Mouse (Mus musculus): ENCODE data around the gene Gm648. TPM values are rescaled to one million over a fixed set of nuclear protein-coding genes. Genes with fewer than 3 reads are reported as not detected.

Gene Gm648
- not detected in 2 replicates for total RNA-seq (2014; rRNA removed)
- not detected in 2 replicates for polyA plus RNA-seq (2015; fragmentation: Nextera tagmentation; extraction: Ambion mirVana)

DNA sequence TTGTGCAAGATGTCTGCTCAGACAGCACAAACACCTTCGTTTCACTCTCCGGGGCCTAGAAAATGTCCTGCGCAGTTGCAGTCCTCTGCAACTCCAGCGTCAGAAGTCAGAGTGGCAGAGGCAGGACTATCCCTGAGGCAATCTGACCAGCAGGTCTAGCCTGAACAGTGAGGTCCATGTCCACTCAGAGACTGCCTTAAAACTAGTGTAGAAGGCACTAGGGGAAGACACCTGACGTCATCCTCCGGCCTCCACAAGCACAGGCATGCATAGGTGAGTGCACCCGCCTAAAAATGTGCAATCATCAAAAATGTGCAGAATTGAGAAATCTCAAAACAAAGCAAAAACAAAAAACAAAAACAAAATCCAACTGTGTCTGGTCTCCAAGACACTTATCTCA is at the start of gene Gm648:
Gm648 (minus strand) TSS at position 101 of the 400 bp plus-strand sequence.
- no peak for DNase-seq (ENCODE audit: low spot score)
- H3K36me3 ChIP-seq (ENCODE audit: insufficient read depth, low read length) = no peaks in the 10 kb centered on the region
- WGBS = 88% methylated on average over 7 of the region's 7 CpGs
- ATAC-seq = no peak
- no peak within 1 kb of the TSS for H3K9ac ChIP-seq (replicated peaks; ENCODE audit: low read length)
- no peaks in the 10 kb centered on the region for H3K9me3 ChIP-seq (ENCODE audit: low read length)
- TF ChIP-seq CTCF (IDR thresholded peaks at IDR 0.05; ENCODE audit: low read depth) = no peak
- H3K4me2 ChIP-seq (ENCODE audit: low read depth, low read length) = no peak within 1 kb of the TSS
- H3K4me3 ChIP-seq (ENCODE audit: low read length) = no peak within 1 kb of the TSS
- no peak within 1 kb of the TSS for H3K27ac ChIP-seq
- H3K27me3 ChIP-seq (ENCODE audit: insufficient read depth, low read length) = no peaks in the 10 kb centered on the region
- H3K4me1 ChIP-seq (ENCODE audit: insufficient read depth, low read length) = no peaks in the 10 kb centered on the region

GRCm38 (mm10) chrX:56597887-56598640 is 48.7 kb upstream of the Gm648 start, which contains the start of gene Mmgt1:
Gene Mmgt1 (minus strand): TSS chrX:56598069.
- H3K27me3 ChIP-seq (ENCODE audit: insufficient read depth, low read length) = no peaks in the 10 kb centered on the region
- H3K4me3 ChIP-seq (ENCODE audit: low read length) = peak within 1 kb of the TSS; percentile 63
- H3K4me2 ChIP-seq (ENCODE audit: low read depth, low read length) = peak within 1 kb of the TSS; percentile 55
- 0 out of 2 replicates have a peak, but pooled peaks have one; percentile 15 for TF ChIP-seq CTCF (IDR thresholded peaks at IDR 0.05; ENCODE audit: low read depth)
- H3K36me3 ChIP-seq (ENCODE audit: insufficient read depth, low read length) = no peaks in the 10 kb centered on the region
- WGBS = 27% methylated on average over 43 of the region's 44 CpGs
- peak within 1 kb of the TSS; percentile 84 for H3K27ac ChIP-seq
- H3K4me1 ChIP-seq (ENCODE audit: insufficient read depth, low read length) = no peaks in the 10 kb centered on the region
- no peaks in the 10 kb centered on the region for H3K9me3 ChIP-seq (ENCODE audit: low read length)
- peak; percentile 95 for DNase-seq (ENCODE audit: low spot score)
- peak within 1 kb of the TSS; percentile 63 for H3K9ac ChIP-seq (replicated peaks; ENCODE audit: low read length)
- peak; percentile 99 for ATAC-seq

GRCm38 (mm10) chrX:56597219-56597886 is 47.9 kb upstream of the Gm648 start:
- Histone ChIP-seq H3K4me2 (ENCODE audit: low read depth, low read length) (peak overlapping the region; percentile 54), H3K27me3 (ENCODE audit: insufficient read depth, low read length) (no peaks in the 10 kb centered on the region), H3K36me3 (ENCODE audit: insufficient read depth, low read length) (no peaks in the 10 kb centered on the region), H3K9me3 (ENCODE audit: low read length) (no peaks in the 10 kb centered on the region), H3K27ac (peak overlapping the region; percentile 84), H3K4me1 (ENCODE audit: insufficient read depth, low read length) (no peaks in the 10 kb centered on the region), H3K9ac (replicated peaks; ENCODE audit: low read length) (peak overlapping the region; percentile 63), H3K4me3 (ENCODE audit: low read length) (peak overlapping the region; percentile 63)
- ATAC-seq (peak; percentile 68), DNase-seq (ENCODE audit: low spot score) (peak; percentile 55)
- TF ChIP-seq CTCF (IDR thresholded peaks at IDR 0.05; ENCODE audit: low read depth) = peak; percentile 53
- WGBS = 33% methylated on average over 25 of the region's 25 CpGs

DNA sequence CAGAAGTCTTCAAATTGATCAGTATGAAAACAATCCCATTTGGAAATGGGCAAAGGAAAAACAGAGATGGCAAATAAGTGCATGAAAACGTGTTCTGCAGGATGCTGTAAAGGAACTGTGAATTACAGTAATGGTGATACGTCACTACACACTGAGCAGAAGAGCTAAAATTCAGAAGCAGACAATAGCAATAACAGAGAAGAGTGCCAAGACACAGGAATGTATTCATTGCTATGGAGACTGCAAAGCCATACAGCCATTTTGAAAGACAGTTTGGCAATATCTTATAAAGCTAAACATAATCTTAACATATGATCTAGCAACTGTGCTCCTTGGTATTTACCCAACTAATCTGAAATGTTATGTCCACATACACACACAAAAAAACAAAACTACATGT is 28.8 kb upstream of the Gm648 start:
- ATAC-seq (no peak), DNase-seq (ENCODE audit: low spot score) (no peak)
- TF ChIP-seq CTCF (IDR thresholded peaks at IDR 0.05; ENCODE audit: low read depth) = no peak
- Histone ChIP-seq H3K9ac (replicated peaks; ENCODE audit: low read length) (no peak overlapping the region), H3K4me3 (ENCODE audit: low read length) (no peak overlapping the region), H3K4me2 (ENCODE audit: low read depth, low read length) (no peak overlapping the region), H3K9me3 (ENCODE audit: low read length) (no peaks in the 10 kb centered on the region), H3K36me3 (ENCODE audit: insufficient read depth, low read length) (no peaks in the 10 kb centered on the region), H3K27ac (no peak overlapping the region), H3K4me1 (ENCODE audit: insufficient read depth, low read length) (no peaks in the 10 kb centered on the region), H3K27me3 (ENCODE audit: insufficient read depth, low read length) (no peaks in the 10 kb centered on the region)
- 60% methylated on average over 2 of the region's 2 CpGs for whole genome bisulfite sequencing

DNA sequence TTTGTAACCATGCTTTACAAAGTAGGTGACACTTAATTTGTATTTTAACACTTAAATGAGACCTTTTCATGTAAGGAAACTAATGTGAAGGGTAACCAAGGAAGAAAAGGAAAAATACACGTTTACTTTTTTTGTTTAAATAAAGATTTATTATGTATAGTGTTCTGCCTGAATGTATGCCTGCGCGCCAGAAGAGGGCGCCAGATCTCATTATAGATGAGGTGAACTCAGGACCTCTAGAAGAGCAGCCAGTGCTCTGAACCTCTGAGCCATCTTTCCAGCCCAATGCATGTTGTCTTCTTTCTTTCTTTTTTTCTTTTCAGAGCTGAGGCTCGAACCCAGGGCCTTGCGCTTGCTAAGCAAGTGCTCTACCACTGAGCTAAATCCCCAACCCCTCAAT is 23.1 kb upstream of the Gm648 start:
- WGBS = 27% methylated on average over 6 of the region's 6 CpGs

GRCm38 (mm10) chrX:56553584-56553983 is 4.2 kb upstream of the Gm648 start:
- no peak overlapping the region for H3K4me2 ChIP-seq (ENCODE audit: low read depth, low read length)
- H3K4me3 ChIP-seq (ENCODE audit: low read length) = no peak overlapping the region
- DNase-seq (ENCODE audit: low spot score) = no peak
- no peaks in the 10 kb centered on the region for H3K4me1 ChIP-seq (ENCODE audit: insufficient read depth, low read length)
- ATAC-seq = no peak
- H3K27me3 ChIP-seq (ENCODE audit: insufficient read depth, low read length) = no peaks in the 10 kb centered on the region
- no peaks in the 10 kb centered on the region for H3K9me3 ChIP-seq (ENCODE audit: low read length)
- 75% methylated on average over 3 of the region's 3 CpGs for WGBS
- no peak overlapping the region for H3K9ac ChIP-seq (replicated peaks; ENCODE audit: low read length)
- TF ChIP-seq CTCF (IDR thresholded peaks at IDR 0.05; ENCODE audit: low read depth) = no peak
- no peaks in the 10 kb centered on the region for H3K36me3 ChIP-seq (ENCODE audit: insufficient read depth, low read length)
- no peak overlapping the region for H3K27ac ChIP-seq

More for the DNA sequence above, 23.1 kb upstream of the Gm648 start:
- TF ChIP-seq CTCF (IDR thresholded peaks at IDR 0.05; ENCODE audit: low read depth) = peak; percentile 38
- no peak overlapping the region for H3K9ac ChIP-seq (replicated peaks; ENCODE audit: low read length)
- no peaks in the 10 kb centered on the region for H3K36me3 ChIP-seq (ENCODE audit: insufficient read depth, low read length)
- no peaks in the 10 kb centered on the region for H3K27me3 ChIP-seq (ENCODE audit: insufficient read depth, low read length)
- no peak overlapping the region for H3K27ac ChIP-seq
- DNase-seq (ENCODE audit: low spot score) = no peak
- no peak for ATAC-seq
- no peaks in the 10 kb centered on the region for H3K9me3 ChIP-seq (ENCODE audit: low read length)
- no peak overlapping the region for H3K4me2 ChIP-seq (ENCODE audit: low read depth, low read length)
- no peaks in the 10 kb centered on the region for H3K4me1 ChIP-seq (ENCODE audit: insufficient read depth, low read length)
- H3K4me3 ChIP-seq (ENCODE audit: low read length) = no peak overlapping the region
